In the genomic region with DNA sequence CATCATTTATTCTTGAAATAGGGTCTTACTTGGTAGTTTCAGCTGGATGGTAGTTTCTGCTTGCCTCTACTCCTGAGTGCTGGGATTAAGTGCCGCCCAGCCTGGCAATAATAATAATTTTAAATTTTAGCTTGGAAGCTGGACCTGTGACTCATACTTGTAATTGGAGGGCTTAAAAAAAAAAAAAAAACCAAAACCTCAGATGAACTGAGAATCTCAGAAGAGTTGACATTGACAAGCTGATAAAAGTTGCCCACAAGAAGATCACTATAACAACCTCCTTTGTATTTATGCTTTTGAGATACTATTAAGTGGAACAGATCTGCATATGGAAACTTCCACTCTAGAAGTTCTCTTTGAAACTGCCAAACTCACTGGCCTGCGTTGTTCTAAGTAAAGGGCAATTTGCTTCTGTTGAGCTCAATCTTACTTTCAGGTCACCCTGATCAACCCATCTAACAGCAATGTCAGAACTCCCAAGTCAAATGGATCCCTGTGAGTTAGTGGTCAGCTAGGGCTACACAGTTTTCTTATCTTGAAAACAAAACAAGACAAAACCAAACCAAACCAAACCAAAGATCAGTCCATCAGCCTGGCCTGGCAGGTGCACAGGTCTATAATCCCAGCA, we compare ENCODE assay signal across 13 mouse cellular contexts. TPM values are rescaled to one million over a fixed set of nuclear protein-coding genes. Genes with fewer than 3 reads are reported as not detected.
DNase-seq lines count a peak whose midpoint lies in the region; ATAC-seq lines count a peak whose summit lies in the region.
"Had no signal": no experiment of that assay in that cellular context is flagged by ENCODE, and none has a peak within 500 bp of the region (broad histone marks: within the 10 kb centered on the region; RNA-seq: fewer than 3 reads in every experiment).

No protein-coding gene starts in this region.

- 75% methylated on average over 2 of the region's 2 CpGs for WGBS in heart, embryonic 12.5 days
- 84% methylated on average over 2 of the region's 2 CpGs for WGBS in embryonic facial prominence, embryonic 10.5 days
- WGBS in liver, embryonic 13.5 days (ENCODE audit: insufficient replicate concordance), result 77% methylated on average over 2 of the region's 2 CpGs

- no peaks in the 10 kb centered on the region for H3K9me3 ChIP-seq in heart, embryonic 12.5 days (replicated peaks)
- H3K9me3 ChIP-seq in embryonic facial prominence, embryonic 10.5 days, result no peaks in the 10 kb centered on the region
- no peaks in the 10 kb centered on the region for H3K9me3 ChIP-seq in liver, embryonic 13.5 days (replicated peaks)

- ATAC-seq in heart, embryonic 12.5 days (ENCODE audit: insufficient number of reproducible peaks, low FRiP score), result no peak
- no peak for ATAC-seq in liver, embryonic 13.5 days (ENCODE audit: low read depth)
- no peak for ATAC-seq in megakaryocyte progenitor cell, adult 5-6 weeks (replicated peaks; ENCODE audit: poor library complexity)
- ATAC-seq: hindbrain, postnatal 0 days had no signal

- H3K9ac ChIP-seq in heart, embryonic 12.5 days, result no peak overlapping the region
- peak overlapping the region; percentile 79; the same call in 1 of the 2 replicates for H3K9ac ChIP-seq in liver, embryonic 13.5 days

- H3K4me3 ChIP-seq in heart, embryonic 12.5 days, result 0 out of 2 replicates have a peak overlapping the region, but pooled peaks have one; percentile 10
- peak overlapping the region; percentile 99 for H3K4me3 ChIP-seq in embryonic facial prominence, embryonic 10.5 days
- peak overlapping the region; percentile 93 for H3K4me3 ChIP-seq in liver, embryonic 13.5 days (replicated peaks)

- H3K27me3 ChIP-seq in heart, embryonic 12.5 days (replicated peaks), result no peaks in the 10 kb centered on the region
- no peaks in the 10 kb centered on the region for H3K27me3 ChIP-seq in embryonic facial prominence, embryonic 10.5 days (replicated peaks; ENCODE audit: low read depth, poor library complexity, severe bottlenecking)
- H3K27me3 ChIP-seq in liver, embryonic 13.5 days, result no peaks in the 10 kb centered on the region

- DNase-seq in heart, postnatal 4 days, result no peak
- DNase-seq in 416B (ENCODE audit: low read depth), result peak; percentile 44
- DNase-seq in embryonic facial prominence, embryonic 10.5 days (ENCODE audit: low spot score), result no peak
- DNase-seq in liver, embryonic 13.5 days, result no peak
- no peak for DNase-seq in layer of hippocampus, postnatal 10 days (ENCODE audit: low spot score in 2 of 2)
- no peak for DNase-seq in urinary bladder, postnatal 4 days (ENCODE audit: low spot score in 2 of 2)
- DNase-seq: adrenal gland, adult 8-10 months; cerebellum, adult 8-10 months; right cerebral cortex, postnatal 4 days; thymus, postnatal 36 days had no signal

- H3K36me3 ChIP-seq in heart, embryonic 12.5 days, result no peaks in the 10 kb centered on the region
- H3K36me3 ChIP-seq in embryonic facial prominence, embryonic 10.5 days (replicated peaks), result peaks cover 12% of the 10 kb centered on the region
- peaks cover 6% of the 10 kb centered on the region for H3K36me3 ChIP-seq in liver, embryonic 13.5 days

- peaks cover 36% of the 10 kb centered on the region for H3K4me1 ChIP-seq in heart, embryonic 12.5 days (replicated peaks)
- H3K4me1 ChIP-seq in embryonic facial prominence, embryonic 10.5 days, result peaks cover 28% of the 10 kb centered on the region
- peaks cover 29% of the 10 kb centered on the region for H3K4me1 ChIP-seq in liver, embryonic 13.5 days (replicated peaks)

- H3K4me2 ChIP-seq in heart, embryonic 12.5 days, result peak overlapping the region; percentile 50
- H3K4me2 ChIP-seq in liver, embryonic 13.5 days, result peak overlapping the region; percentile 79

- no peak overlapping the region for H3K27ac ChIP-seq in heart, embryonic 12.5 days (ENCODE audit: poor library complexity, severe bottlenecking)
- H3K27ac ChIP-seq in embryonic facial prominence, embryonic 10.5 days (replicated peaks), result no peak overlapping the region
- H3K27ac ChIP-seq in liver, embryonic 13.5 days, result no peak overlapping the region

RNA-seq across cellular contexts. Expression of a gene that starts 1.6 kb away (rescaled TPM):
- polyA plus RNA-seq in heart, embryonic 12.5 days (2016; fragmentation: Nextera tagmentation; extraction: Ambion mirVana), result 38.1 and 38.6 TPM in 2 replicates
- 10 to 100 TPM; 42.5 to 45.8 TPM for total RNA-seq in heart, postnatal 4 days (2021)
- 28.6 and 29.4 TPM in 2 replicates for polyA plus RNA-seq in embryonic facial prominence, embryonic 10.5 days (2016; fragmentation: Nextera tagmentation; extraction: Ambion mirVana)
- 10.2 and 12.2 TPM in 2 replicates for polyA plus RNA-seq in liver, embryonic 13.5 days (2015; fragmentation: Nextera tagmentation; extraction: Ambion mirVana)
- 1 to 10 TPM; 8.4 to 8.5 TPM for total RNA-seq in layer of hippocampus, postnatal 10 days (2021)
- total RNA-seq in megakaryocyte progenitor cell, adult 5-6 weeks (2015), result 74.0 and 85.9 TPM in 2 replicates
- 28.1 and 33.9 TPM in 2 replicates for total RNA-seq in megakaryocyte progenitor cell, adult 5-6 weeks (2017)

RNA-seq across cellular contexts. Expression of a gene that starts 59.3 kb away (rescaled TPM):
- polyA plus RNA-seq in heart, embryonic 12.5 days (2016; fragmentation: Nextera tagmentation; extraction: Ambion mirVana), result 16.0 and 17.1 TPM in 2 replicates
- total RNA-seq in heart, postnatal 4 days (2021), result 10 to 100 TPM; 12.9 to 14.4 TPM
- polyA plus RNA-seq in embryonic facial prominence, embryonic 10.5 days (2016; fragmentation: Nextera tagmentation; extraction: Ambion mirVana), result 26.1 and 26.8 TPM in 2 replicates
- polyA plus RNA-seq in liver, embryonic 13.5 days (2015; fragmentation: Nextera tagmentation; extraction: Ambion mirVana), result 10.3 and 11.1 TPM in 2 replicates
- total RNA-seq in layer of hippocampus, postnatal 10 days (2021), result 1 to 10 TPM; 9.0 to 9.6 TPM
- 20.8 and 28.5 TPM in 2 replicates for total RNA-seq in megakaryocyte progenitor cell, adult 5-6 weeks (2015)
- total RNA-seq in megakaryocyte progenitor cell, adult 5-6 weeks (2017), result 29.6 and 36.6 TPM in 2 replicates

Comparison
In these comparisons a context has a peak if more than half of its experiments do, and no peak if none do; other contexts are left out.
1. H3K4me3 ChIP-seq: peak in every context shown above with its lines; median percentile 99 in embryonic facial prominence, embryonic 10.5 days; 93 in liver, embryonic 13.5 days; 10 in heart, embryonic 12.5 days.